Mouse (Mus musculus) liver, embryonic 14.5 days (tissue): ENCODE results near the gene 4930558K02Rik. TPM values are rescaled to one million over a fixed set of nuclear protein-coding genes. Genes with fewer than 3 reads are reported as not detected.

Experiments
- ATAC-seq: fragments of 200-750 bp; cut with Nextera tagmentation; 2 replicates; pipeline ENCODE4 v1.8.0; 2017; ENCODE audit warnings: moderate number of reproducible peaks, mild to moderate bottlenecking, moderate library complexity; ENCODE audit not compliant: insufficient read depth
- DNase-seq, 3 experiments: peaks; one replicate each; pipeline ENCODE4 v3.0.0-alpha.2; 2012 to 2013; ENCODE audit warnings: low read depth in 3 of 3, low spot score in 3 of 3
- H3K27ac ChIP-seq: fragments of 300-500 bp; sonication (generic); 2 replicates; pipeline ENCODE4 v1.5.1; 2014; ENCODE audit warnings: moderate library complexity, mild to moderate bottlenecking, control low read depth, inconsistent platforms
- H3K27me3 ChIP-seq: fragments of 300-500 bp; sonication (generic); 2 replicates; pipeline ENCODE4 v1.6.1; 2014; ENCODE audit warnings: mild to moderate bottlenecking, low read length, moderate library complexity; ENCODE audit not compliant: control insufficient read depth, insufficient read depth
- H3K36me3 ChIP-seq: fragments of 300-500 bp; sonication (generic); replicated peaks from 2 replicates; pipeline ENCODE4 v1.6.1; 2014; ENCODE audit warnings: low read depth; ENCODE audit not compliant: control insufficient read depth, insufficient read depth
- H3K4me1 ChIP-seq, 2 experiments: fragments of 200-500 bp in 1 of 2; fragments of 300-500 bp in 1 of 2; sonication (generic) in 1 of 2; replicated peaks; 2 replicates each; pipeline ENCODE4 v1.6.1; 2012 to 2014; ENCODE audit warnings: antibody characterized with exemption in 1 of 2, inconsistent platforms in 1 of 2, low read length in 1 of 2; ENCODE audit not compliant: control insufficient read depth in 2 of 2, insufficient read depth in 2 of 2
- H3K4me2 ChIP-seq: fragments of 300-500 bp; sonication (generic); 2 replicates; pipeline ENCODE4 v1.6.1; 2014; ENCODE audit warnings: low read depth, mild to moderate bottlenecking, control low read depth, moderate library complexity
- H3K4me3 ChIP-seq, 2 experiments: fragments of 200-500 bp in 1 of 2; fragments of 300-500 bp in 1 of 2; sonication (generic) in 1 of 2; 2 replicates each; pipeline ENCODE4 v1.5.1; 2012 to 2014; ENCODE audit warnings: low read depth in 2 of 2, low read length in 2 of 2, mild to moderate bottlenecking in 2 of 2, control low read depth in 1 of 2, inconsistent platforms in 1 of 2, moderate library complexity in 1 of 2; ENCODE audit not compliant: insufficient read depth in 1 of 2
- H3K9ac ChIP-seq: fragments of 300-500 bp; sonication (generic); replicated peaks from 2 replicates; pipeline ENCODE4 v1.6.1; 2014; ENCODE audit warnings: mild to moderate bottlenecking, control low read depth, moderate library complexity
- H3K9me3 ChIP-seq: fragments of 300-500 bp; sonication (generic); 2 replicates; pipeline ENCODE4 v1.6.1; 2016; ENCODE audit warnings: low read length, mixed read lengths; ENCODE audit not compliant: control insufficient read depth
- CTCF ChIP-seq: IDR thresholded peaks from 2 replicates; pipeline ENCODE4 v1.5.1; 2016; ENCODE audit warnings: antibody characterized with exemption, low read depth, control low read depth
- EP300 ChIP-seq: IDR thresholded peaks from 2 replicates; pipeline ENCODE4 v1.6.1; 2016; ENCODE audit warnings: antibody characterized with exemption, low read depth
- WGBS: fragments of 180-500 bp; shearing (Covaris S2); extraction: QIAGEN DNeasy Blood & Tissue Kit; methylation state at CpG from one replicate; pipeline ENCODE4 v1.1.7; 2014; ENCODE audit not compliant: insufficient replicate concordance; 5-methylcytosine and 5-hydroxymethylcytosine counted together
- polyA plus RNA-seq, 2 experiments: library from polyadenylated mRNA; depleted of rRNA in 1 of 2; stranded (reverse) in 1 of 2; unstranded in 1 of 2; fragments of >200 nt; fragmentation: Nextera tagmentation in 1 of 2; extraction: Ambion mirVana in 1 of 2; gene quantifications; 2 replicates each; pipeline versions ENCODE4 v1.2.1 to v1.2.3; 2012 to 2014

Gene 4930558K02Rik
- polyA plus RNA-seq, 2 experiments = not detected

DNA sequence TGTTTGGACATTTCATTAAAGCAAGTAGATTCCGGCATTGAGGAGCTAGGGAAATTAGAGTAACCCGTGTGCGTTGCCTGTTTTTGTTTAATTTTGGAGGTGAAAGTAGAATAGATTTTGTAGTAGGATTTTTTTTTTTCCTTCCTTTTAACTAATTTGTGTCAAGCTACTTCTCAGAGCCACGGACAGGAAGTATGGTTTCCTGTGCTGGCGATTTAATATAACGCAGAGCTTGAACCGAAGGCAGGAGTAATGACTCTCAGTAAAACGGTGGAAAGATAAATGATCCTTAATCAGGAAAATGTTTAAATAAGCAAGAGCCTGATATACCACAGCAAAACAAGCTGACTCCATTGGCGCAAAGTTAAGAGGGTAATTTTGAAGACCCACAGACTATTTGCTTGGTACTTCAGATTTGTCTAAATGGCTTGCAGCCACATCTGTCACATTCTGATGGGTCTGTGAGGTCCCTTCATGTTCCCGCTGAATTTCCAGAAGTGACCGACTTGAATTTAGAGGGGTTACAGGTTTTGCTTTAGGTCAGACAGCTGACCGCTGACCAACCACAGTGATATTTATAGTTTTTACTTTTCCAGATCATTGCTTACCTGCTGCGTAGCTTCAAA is 38.7 kb upstream of the 4930558K02Rik start:
- H3K4me1 ChIP-seq = no peaks in the 10 kb centered on the region; a peak in 1 of 4 replicates
- H3K36me3 ChIP-seq = no peaks in the 10 kb centered on the region
- ATAC-seq (no peak), DNase-seq (no peak)
- 20% methylated on average over 13 of the region's 13 CpGs for WGBS
- H3K27ac ChIP-seq = no peak overlapping the region
- no peak overlapping the region for H3K9ac ChIP-seq
- H3K4me3 ChIP-seq = no peak overlapping the region
- H3K4me2 ChIP-seq = no peak overlapping the region; the same call in 1 of the 2 replicates
- H3K9me3 ChIP-seq = no peaks in the 10 kb centered on the region
- H3K27me3 ChIP-seq = no peaks in the 10 kb centered on the region
- TF ChIP-seq EP300 = no peak
- no peak for TF ChIP-seq CTCF

DNA sequence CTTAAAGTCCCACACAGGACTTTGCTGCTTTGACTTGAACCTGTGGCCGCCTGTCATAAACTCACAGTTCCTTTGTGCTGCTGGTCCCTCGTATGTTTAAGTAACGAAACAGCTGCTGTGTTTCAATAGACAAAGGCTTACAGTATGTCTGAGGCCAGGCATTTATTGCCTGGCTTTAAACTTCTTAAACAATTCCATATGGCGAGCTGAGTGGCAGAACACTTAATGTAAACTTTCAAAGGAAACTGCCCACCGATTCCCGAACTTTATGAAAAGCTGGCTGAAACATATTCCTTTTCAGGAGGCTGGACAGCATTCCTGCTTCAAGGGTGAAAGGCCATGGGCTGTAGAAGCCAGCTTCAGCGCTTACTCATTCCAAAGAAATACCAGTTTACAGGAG is 37.5 kb upstream of the 4930558K02Rik start:
- no peak for TF ChIP-seq EP300
- TF ChIP-seq CTCF = no peak
- no peak overlapping the region for H3K4me2 ChIP-seq
- H3K4me1 ChIP-seq = no peaks in the 10 kb centered on the region; a peak in 1 of 4 replicates
- ATAC-seq (no peak), DNase-seq (no peak)
- no peak overlapping the region for H3K9ac ChIP-seq
- H3K27ac ChIP-seq = no peak overlapping the region
- 55% methylated on average over 7 of the region's 7 CpGs for WGBS
- H3K27me3 ChIP-seq = no peaks in the 10 kb centered on the region
- no peak overlapping the region for H3K4me3 ChIP-seq
- H3K36me3 ChIP-seq = no peaks in the 10 kb centered on the region
- no peaks in the 10 kb centered on the region for H3K9me3 ChIP-seq

DNA sequence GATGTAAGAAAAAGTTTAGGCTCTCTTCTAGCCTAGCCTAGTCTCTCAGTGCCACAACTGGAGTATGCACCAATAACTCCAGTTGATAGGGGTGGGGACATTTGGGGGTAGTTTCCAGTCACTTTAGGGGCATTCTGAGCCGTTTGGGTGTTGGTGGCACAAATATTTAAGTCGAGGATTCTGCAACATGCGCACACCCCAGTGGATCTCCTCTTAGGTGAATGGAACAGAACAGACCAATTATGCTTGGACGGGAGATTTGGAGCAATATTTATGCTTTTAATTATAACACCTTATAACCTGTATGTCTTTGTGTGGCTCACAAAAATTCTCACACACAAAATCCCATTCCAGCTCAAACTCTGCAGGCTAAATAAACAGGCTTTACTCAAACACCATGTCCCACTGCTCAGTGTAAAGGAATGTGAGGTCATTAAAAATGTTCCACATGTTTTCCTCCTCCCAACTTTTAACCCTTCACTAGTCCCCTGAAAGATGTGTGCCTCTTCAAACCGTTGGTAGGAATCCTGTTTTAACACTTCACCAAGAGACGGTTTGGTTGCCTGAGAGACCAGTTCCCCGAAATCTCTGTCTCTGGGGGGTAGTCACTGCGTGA is 35.9 kb upstream of the 4930558K02Rik start:
- TF ChIP-seq EP300 = no peak
- TF ChIP-seq CTCF = no peak
- Histone ChIP-seq H3K9me3 (no peaks in the 10 kb centered on the region), H3K9ac (no peak overlapping the region), H3K4me1 (no peaks in the 10 kb centered on the region; a peak in 1 of 4 replicates), H3K27me3 (no peaks in the 10 kb centered on the region), H3K4me3 (no peak overlapping the region), H3K27ac (no peak overlapping the region), H3K4me2 (no peak overlapping the region), H3K36me3 (no peaks in the 10 kb centered on the region)
- WGBS = 49% methylated on average over 8 of the region's 8 CpGs
- ATAC-seq (no peak), DNase-seq (no peak)

- no peak for TF ChIP-seq CTCF
- TF ChIP-seq EP300 = no peak
- Histone ChIP-seq H3K27ac (no peak overlapping the region), H3K4me3 (no peak overlapping the region), H3K4me1 (no peaks in the 10 kb centered on the region; a peak in 1 of 4 replicates), H3K9ac (no peak overlapping the region), H3K27me3 (no peaks in the 10 kb centered on the region), H3K36me3 (no peaks in the 10 kb centered on the region), H3K9me3 (no peaks in the 10 kb centered on the region), H3K4me2 (no peak overlapping the region)
- 19% methylated on average over 4 of the region's 4 CpGs for WGBS
- DNase-seq (no peak), ATAC-seq (no peak)
These were observed 34.1 kb upstream of the 4930558K02Rik start for GRCm38 (mm10) chr1:162013561-162013960.

DNA sequence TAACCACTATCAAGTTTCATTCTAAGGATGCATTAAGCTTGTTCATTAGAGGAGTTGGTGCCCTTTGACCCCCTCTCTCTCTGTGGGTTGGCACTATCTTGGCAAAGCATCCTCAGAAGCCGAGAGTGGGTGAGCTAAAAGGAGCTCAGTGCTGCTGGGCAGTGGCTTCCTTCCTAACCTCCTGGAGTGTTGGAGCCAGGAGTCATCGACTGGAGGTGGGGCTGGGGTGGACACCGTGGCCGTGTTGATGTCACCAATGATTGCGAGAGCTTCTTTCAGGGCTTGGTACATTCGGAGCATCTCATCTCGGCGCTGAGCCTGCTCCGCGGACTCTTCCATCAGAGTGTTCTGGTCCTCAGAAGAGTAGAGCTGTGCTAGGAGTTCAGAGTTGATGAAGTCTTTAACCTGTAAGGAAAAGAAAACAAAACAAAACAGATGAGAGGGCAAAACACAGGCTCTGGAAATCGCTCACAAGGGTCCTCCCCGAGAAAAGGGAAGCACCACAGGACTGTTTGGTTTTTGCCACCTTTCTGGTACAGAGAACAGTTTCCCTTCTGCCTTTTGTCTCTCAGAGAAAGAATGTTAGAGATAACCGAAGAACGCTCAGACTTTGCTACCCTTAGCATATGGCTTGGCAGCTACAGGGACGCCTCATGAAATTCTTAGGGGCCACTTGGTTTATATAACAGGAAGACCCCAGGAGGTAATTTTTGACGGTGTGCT is 32.2 kb upstream of the 4930558K02Rik start:
- Histone ChIP-seq H3K9ac (no peak overlapping the region), H3K4me3 (no peak overlapping the region), H3K9me3 (no peaks in the 10 kb centered on the region), H3K27ac (no peak overlapping the region), H3K36me3 (no peaks in the 10 kb centered on the region), H3K27me3 (no peaks in the 10 kb centered on the region), H3K4me1 (no peaks in the 10 kb centered on the region; a peak in 1 of 4 replicates), H3K4me2 (no peak overlapping the region)
- 53% methylated on average over 16 of the region's 16 CpGs for WGBS
- no peak for DNase-seq
- no peak for ATAC-seq
- TF ChIP-seq CTCF = no peak
- no peak for TF ChIP-seq EP300
